Mouse (Mus musculus): ENCODE measurements around the gene Afdn.

Gene Afdn

GRCm38 (mm10) chr17:13759853-13760627 is at the start of gene Afdn:
Afdn (plus strand) TSS chr17:13760539.
- DNase-seq (ENCODE audit: low read depth, low spot score): no peak

GRCm38 (mm10) chr17:13711173-13711572 is 49.2 kb upstream of the Afdn start:
- DNase-seq (ENCODE audit: low read depth, low spot score): no peak

- DNase-seq (ENCODE audit: low read depth, low spot score): no peak
Observed at GRCm38 (mm10) chr17:13712116-13712515, 48.2 kb upstream of the Afdn start.

- no peak for DNase-seq (ENCODE audit: low read depth, low spot score)
Observed at GRCm38 (mm10) chr17:13712518-13712917, 47.8 kb upstream of the Afdn start.

- no peak for DNase-seq (ENCODE audit: low read depth, low spot score)
Observed at GRCm38 (mm10) chr17:13714128-13714527, 46.2 kb upstream of the Afdn start.

- no peak for DNase-seq (ENCODE audit: low read depth, low spot score)
Observed at GRCm38 (mm10) chr17:13714654-13715053, 45.7 kb upstream of the Afdn start.

DNA sequence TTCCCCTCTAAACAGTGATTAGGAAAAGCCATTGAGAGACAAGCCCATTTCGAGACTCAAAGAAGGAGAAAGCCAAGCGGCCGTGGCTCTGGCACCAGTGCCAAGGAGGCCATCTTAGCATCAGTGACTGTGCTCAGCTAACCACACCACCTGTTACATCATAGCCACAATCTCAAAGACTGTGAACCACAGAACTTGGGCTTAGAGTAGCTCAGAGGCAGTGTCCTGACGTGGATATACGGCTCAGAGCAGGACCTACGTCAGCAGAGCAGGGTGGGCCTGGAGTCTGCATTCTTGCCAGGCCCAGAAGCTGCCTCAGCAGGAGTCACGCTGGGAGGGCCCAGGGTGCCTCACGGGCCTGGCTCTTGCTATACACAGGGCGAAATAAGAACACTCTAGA is 44.8 kb upstream of the Afdn start:
- no peak for DNase-seq (ENCODE audit: low read depth, low spot score)

DNA sequence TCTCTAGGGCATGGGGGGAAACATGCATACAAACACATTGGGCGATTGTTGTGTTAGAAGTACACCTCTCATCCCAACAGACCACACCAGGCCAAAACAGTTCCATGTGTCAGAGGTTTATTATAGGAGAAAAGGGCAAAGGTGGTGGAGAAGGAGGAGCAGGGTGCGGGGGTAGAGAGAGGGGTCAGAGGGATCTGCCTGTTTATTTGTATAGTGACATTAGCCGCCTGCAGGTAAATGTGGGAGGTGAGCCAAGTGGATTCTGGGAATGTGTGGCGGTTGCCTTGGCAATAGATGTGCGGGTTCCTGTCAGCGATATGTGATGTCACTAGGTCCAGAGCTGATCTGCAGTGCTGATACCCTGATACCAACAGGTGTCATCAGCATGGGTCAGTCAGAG is 44.0 kb upstream of the Afdn start:
- DNase-seq (ENCODE audit: low read depth, low spot score): no peak

GRCm38 (mm10) chr17:13717428-13717827 is 42.9 kb upstream of the Afdn start:
- DNase-seq (ENCODE audit: low read depth, low spot score): no peak

GRCm38 (mm10) chr17:13720187-13720586 is 40.2 kb upstream of the Afdn start:
- no peak for DNase-seq (ENCODE audit: low read depth, low spot score)

DNA sequence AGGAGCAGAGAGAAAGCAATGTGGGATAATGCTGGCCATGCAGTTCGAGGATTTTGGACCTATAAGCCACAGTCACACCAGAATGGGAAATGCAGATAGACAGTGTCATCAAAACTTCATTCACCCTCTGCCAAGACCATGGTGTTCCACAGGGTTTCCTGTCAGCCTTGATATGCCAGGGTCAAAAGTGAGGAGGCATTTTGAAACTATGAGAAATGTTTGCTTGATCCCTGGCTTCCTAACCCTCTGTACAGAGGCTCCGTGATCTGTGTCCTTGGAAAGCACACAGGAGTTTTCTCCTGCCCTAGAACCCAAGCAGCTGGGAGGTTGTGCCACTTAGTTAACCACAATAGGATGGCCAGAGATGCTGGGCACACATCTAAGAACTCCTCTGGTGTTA is 39.0 kb upstream of the Afdn start:
- no peak for DNase-seq (ENCODE audit: low read depth, low spot score)

- no peak for DNase-seq (ENCODE audit: low read depth, low spot score)
Observed at GRCm38 (mm10) chr17:13722434-13722833, 37.9 kb upstream of the Afdn start.

- no peak for DNase-seq (ENCODE audit: low read depth, low spot score)
Observed at GRCm38 (mm10) chr17:13725004-13725550, 35.3 kb upstream of the Afdn start.

- DNase-seq (ENCODE audit: low read depth, low spot score): no peak
Observed at GRCm38 (mm10) chr17:13726832-13727355, 33.4 kb upstream of the Afdn start.

- DNase-seq (ENCODE audit: low read depth, low spot score): no peak
Observed at GRCm38 (mm10) chr17:13730980-13731726, 29.2 kb upstream of the Afdn start.

DNA sequence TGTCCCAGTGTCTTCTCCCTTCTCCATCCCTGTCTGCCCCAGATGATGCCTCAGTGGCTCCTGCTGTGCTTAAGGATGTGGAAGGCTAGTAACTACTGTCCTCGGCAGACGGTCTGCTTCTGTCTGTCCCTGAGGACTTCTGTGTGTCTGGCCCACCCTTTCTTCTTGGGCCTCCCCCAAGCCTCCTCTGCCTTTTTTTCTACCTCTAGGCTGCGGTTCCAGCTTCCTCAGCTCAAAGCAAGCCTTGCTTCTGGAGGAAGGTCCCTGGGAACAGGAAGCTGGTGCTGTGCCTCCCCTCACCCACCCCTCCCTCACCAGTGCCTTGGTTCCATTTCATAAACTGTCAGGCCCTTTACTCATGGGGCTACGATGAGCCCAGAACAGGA is 28.6 kb upstream of the Afdn start:
- DNase-seq (ENCODE audit: low read depth, low spot score): no peak

DNA sequence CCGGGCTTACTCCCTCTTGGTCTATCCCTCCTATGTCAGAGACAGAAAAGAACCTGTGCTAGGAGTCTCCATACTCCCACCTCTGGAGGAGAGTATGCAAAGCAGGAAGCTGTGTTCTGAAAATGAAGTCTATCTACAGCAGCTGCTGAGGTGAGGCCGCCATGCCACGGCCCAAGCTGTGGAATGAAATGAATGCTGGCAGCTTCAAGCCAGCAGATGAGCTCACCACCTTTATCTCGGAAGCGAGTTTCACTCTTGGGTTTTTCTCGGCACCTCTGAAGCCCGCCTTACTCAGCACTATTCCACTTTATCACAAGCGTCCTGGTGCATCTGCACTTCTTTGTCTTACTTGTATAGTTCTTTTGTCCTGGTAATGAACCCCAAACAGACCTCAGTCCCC is 27.7 kb upstream of the Afdn start:
- DNase-seq (ENCODE audit: low read depth, low spot score): no peak

- DNase-seq (ENCODE audit: low read depth, low spot score): no peak
Observed at GRCm38 (mm10) chr17:13733971-13734370, 26.4 kb upstream of the Afdn start.

- DNase-seq (ENCODE audit: low read depth, low spot score): no peak
Observed at GRCm38 (mm10) chr17:13735057-13735456, 25.3 kb upstream of the Afdn start.

GRCm38 (mm10) chr17:13735803-13736282 is 24.5 kb upstream of the Afdn start:
- no peak for DNase-seq (ENCODE audit: low read depth, low spot score)

- no peak for DNase-seq (ENCODE audit: low read depth, low spot score)
Observed at GRCm38 (mm10) chr17:13737336-13737735, 23.0 kb upstream of the Afdn start.

- no peak for DNase-seq (ENCODE audit: low read depth, low spot score)
Observed at GRCm38 (mm10) chr17:13738121-13738776, 22.1 kb upstream of the Afdn start.

All from c-Kit-negative CD71-positive TER-119-positive erythroid progenitor cells, embryonic 14.5 days (primary cell).